Mouse (Mus musculus): ENCODE results near the gene Xpo4.
A peak's percentile ranks its signal among the peaks of the same experiment; 100 is the strongest.
"Not testable (repeated sequence)": the region's sequence is repeated elsewhere in the genome, so short reads cannot be mapped to it uniquely, and the experiment has no call there.

The Xpo4 gene

DNA sequence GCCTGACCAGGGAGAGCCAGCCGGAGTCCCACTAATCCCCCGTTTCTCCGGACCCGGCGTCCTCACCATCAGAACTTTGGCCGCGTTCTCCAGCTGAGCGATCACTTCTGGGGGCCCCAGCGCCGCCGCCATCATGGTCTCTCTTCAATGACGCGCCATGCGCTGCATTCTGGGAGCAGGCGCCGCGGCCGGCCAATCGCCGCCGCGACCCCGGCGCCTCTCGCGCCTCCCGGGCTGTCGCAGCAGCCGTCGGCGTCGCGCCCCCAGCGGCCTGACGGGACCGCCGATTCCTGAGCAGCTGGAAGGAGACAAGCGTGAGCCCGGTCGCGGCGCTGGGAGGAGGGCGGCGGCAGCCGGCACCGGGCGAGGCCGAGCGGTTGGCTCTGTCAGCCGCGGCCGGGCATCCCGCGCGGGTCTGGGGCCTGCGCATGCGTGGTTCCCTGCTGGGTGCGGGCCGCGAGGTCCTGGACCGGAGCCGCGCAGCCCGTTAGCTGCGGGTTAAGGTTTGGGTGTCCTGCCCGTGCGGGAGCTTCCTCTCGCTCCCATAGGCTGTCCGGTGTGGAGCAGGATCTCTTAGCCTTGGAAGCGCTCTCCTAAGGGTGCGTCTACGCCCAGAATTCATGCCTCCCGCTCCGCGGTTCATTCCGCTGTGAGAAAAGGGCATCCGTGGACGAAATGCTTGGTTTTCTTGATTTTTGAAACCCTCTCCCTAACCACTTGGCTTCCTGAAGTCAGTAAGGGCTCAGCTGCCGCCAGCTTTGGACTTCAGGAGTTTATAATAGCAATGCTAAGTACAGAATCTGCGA lies at the start of gene Xpo4:
TSS of gene Xpo4 (minus strand) at position 609 of the 806 bp plus-strand sequence.
- DNase-seq = peak; percentile 82

DNA sequence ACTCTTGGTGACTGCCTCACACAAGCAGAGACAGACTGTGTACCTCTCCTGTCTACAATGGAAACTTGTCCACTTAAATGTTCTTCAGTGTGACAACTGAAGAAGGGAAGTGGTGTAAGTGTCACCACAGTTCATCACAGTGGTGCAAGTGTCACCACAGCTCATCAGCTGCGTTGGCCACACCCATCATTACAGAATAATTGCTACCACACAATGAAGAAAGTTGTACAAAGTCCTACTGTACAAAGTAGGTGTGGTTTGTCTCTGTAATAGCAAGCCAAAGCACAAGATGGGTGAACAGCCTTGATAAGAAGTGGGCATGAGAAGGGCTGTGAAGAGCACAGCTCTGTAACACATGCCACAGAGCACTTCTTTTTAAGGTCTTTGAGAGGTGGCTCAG lies 47.7 kb upstream of the Xpo4 start:
- DNase-seq = no peak

- no peak for DNase-seq
Measured at GRCm38 (mm10) chr14:57711059-57711458, 45.8 kb upstream of the Xpo4 start.

GRCm38 (mm10) chr14:57709171-57709570 lies 43.9 kb upstream of the Xpo4 start:
- DNase-seq = peak; percentile 45

- peak; percentile 61 for DNase-seq
Measured at GRCm38 (mm10) chr14:57708580-57708979, 43.4 kb upstream of the Xpo4 start.

GRCm38 (mm10) chr14:57707100-57707893 lies 42.1 kb upstream of the Xpo4 start:
- DNase-seq = peak; percentile 54

GRCm38 (mm10) chr14:57706760-57707099 lies 41.5 kb upstream of the Xpo4 start:
- DNase-seq = no peak

DNA sequence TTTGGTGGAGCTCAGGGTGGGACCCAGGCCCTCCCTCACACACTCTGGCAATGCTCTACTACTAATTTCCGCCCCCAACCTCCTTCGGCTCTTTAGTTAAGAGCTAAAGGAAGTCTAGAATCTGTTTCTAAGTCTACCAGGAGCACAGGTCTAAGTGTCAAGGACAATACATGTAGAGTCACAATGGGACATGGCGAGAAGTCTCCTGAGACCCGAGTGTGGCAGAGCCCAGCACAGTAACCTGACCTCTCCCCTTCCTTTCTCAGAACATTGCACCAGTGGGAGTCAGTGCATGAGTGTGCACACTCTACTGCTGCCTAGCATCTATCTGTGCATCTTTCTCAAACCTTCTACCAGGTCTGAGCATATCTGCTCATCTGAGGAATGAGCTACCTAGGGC lies 40.5 kb upstream of the Xpo4 start:
- no peak for DNase-seq

DNA sequence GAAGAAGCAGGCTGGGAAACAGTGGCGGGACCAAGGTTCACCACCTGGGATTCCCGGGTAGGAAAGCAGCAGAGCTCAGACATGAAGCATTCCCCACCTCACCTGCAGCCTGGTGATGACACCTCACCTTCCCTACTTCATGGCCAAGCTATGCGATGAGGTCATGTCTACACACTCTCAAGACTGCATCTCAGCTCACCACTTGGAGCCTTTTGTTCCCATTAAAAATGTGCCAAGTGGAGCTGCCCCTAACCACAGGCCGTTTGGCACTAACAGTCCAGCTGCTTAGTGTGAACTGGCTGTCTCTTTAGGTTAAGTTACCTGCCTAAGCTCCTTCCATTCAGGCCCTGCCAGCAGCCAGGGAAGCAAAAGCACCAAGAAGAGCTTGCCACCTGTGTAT lies 39.8 kb upstream of the Xpo4 start:
- DNase-seq = no peak

GRCm38 (mm10) chr14:57701915-57702477 lies 36.8 kb upstream of the Xpo4 start:
- DNase-seq = no peak

GRCm38 (mm10) chr14:57699461-57699970 lies 34.3 kb upstream of the Xpo4 start:
- no peak for DNase-seq

GRCm38 (mm10) chr14:57699016-57699415 lies 33.8 kb upstream of the Xpo4 start:
- no peak for DNase-seq

DNA sequence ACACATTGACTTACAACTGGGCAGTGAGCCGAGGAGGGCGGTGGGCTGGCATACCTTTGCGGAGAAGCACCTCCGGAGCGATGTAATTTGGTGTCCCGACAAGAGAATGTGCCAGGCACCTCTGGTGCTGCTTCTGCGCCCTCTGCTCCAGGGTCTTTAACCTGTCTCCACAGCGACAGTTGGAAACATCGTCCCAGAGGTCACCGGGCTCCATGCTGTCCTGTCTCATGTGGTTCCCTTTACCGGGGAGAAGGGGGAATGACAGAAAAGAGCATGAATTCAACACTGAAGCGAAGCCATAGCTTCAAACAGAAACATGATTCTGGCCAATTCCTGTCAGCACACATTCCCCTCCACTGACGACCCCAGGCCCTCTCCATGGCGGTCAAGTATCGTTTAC lies 30.8 kb upstream of the Xpo4 start:
- DNase-seq = no peak

GRCm38 (mm10) chr14:57695550-57695949 lies 30.3 kb upstream of the Xpo4 start:
- no peak for DNase-seq

- DNase-seq = no peak
Measured at GRCm38 (mm10) chr14:57694246-57694645, 29.0 kb upstream of the Xpo4 start.

GRCm38 (mm10) chr14:57692517-57693130 lies 27.4 kb upstream of the Xpo4 start:
- no peak for DNase-seq

GRCm38 (mm10) chr14:57691316-57691715 lies 26.1 kb upstream of the Xpo4 start:
- no peak for DNase-seq

DNA sequence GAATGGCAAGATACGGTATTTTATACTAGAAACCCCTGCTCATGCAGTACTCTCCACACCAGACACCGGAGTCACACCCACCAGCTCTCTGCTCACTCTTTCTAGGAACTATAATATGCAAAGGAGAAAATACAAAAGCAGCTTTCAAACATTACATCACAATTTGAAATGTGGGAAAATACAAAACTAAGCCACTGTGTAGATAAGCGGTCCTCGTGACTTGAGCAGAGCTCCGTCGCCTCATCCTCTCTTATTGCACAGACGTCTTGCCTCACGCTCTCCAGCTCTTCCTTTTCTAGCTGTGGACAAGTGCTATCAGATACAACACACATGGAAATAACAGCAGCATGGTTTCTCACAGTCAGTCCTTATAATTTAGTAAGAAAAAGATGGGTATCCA lies 25.5 kb upstream of the Xpo4 start:
- no peak for DNase-seq

- not testable (repeated sequence) for DNase-seq
Measured at GRCm38 (mm10) chr14:57688066-57688465, 22.8 kb upstream of the Xpo4 start.

- DNase-seq = no peak
Measured at GRCm38 (mm10) chr14:57687441-57687840, 22.2 kb upstream of the Xpo4 start.

GRCm38 (mm10) chr14:57686647-57687046 lies 21.4 kb upstream of the Xpo4 start:
- no peak for DNase-seq

DNA sequence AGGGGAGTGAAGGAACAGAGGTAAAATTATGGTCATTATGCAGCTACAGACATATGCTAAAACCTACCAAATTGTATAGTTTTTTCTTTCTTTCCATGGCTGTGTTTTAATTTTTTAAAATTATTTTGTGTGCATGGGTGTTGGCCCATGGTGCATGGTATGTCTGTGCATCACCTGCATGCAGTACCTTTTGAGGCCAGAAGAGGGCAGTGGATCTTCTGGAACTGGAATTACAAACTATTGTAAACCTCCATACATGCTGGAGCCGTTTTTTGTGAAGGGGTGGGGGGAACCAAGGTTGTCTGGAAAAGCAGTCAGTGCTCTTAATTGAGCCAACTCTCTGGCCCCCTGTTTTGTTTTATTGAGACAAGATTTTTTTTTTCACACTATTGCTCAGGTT lies 19.3 kb upstream of the Xpo4 start:
- peak; percentile 84 for DNase-seq

DNA sequence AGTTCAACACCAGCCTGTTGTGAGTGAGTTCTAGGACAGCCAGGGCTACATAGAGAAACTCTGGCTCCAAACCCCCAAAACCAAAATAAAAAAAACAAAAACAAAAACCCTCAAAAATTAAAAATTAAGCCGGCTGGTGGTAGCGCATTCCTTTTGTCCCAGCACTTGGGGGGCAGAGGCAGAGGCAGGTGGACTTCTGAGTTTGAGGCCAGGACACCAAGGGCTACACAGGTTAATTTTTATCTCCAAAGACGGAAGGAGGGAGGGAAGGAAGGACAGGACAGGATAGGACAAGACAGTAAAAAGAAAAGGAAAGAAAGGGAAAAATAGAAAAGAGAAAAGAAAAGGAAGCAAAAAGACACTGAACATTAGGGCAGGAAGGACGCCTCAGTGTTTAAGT lies 17.5 kb upstream of the Xpo4 start:
- DNase-seq = no peak
